Mouse (Mus musculus) neural tube, embryonic 12.5 days (tissue): Measurements from ENCODE around the gene Mllt1. TPM values are rescaled to one million over a fixed set of nuclear protein-coding genes. Genes with fewer than 3 reads are reported as not detected.

Experiments used
- ATAC-seq: fragments of 200-750 bp; cut with Nextera tagmentation; 2 replicates; pipeline ENCODE4 v1.8.0; 2017; ENCODE audit warnings: low read depth, mild to moderate bottlenecking, moderate TSS enrichment, moderate library complexity; ENCODE audit not compliant: low FRiP score
- H3K27ac ChIP-seq: fragments of 300-500 bp; sonication (generic); 2 replicates; pipeline ENCODE4 v1.5.1; 2016
- H3K27me3 ChIP-seq: fragments of 300-500 bp; sonication (generic); replicated peaks from 2 replicates; pipeline ENCODE4 v1.6.1; 2016; ENCODE audit warnings: mild to moderate bottlenecking
- H3K36me3 ChIP-seq: fragments of 300-500 bp; sonication (generic); 2 replicates; pipeline ENCODE4 v1.6.1; 2016; ENCODE audit warnings: mild to moderate bottlenecking
- H3K4me1 ChIP-seq: fragments of 300-500 bp; sonication (generic); 2 replicates; pipeline ENCODE4 v1.6.1; 2016
- H3K4me2 ChIP-seq: fragments of 300-500 bp; sonication (generic); replicated peaks from 2 replicates; pipeline ENCODE4 v1.6.1; 2016; ENCODE audit warnings: mild to moderate bottlenecking
- H3K4me3 ChIP-seq: fragments of 300-500 bp; sonication (generic); 2 replicates; pipeline ENCODE4 v1.5.1; 2016
- H3K9ac ChIP-seq: fragments of 300-500 bp; sonication (generic); 2 replicates; pipeline ENCODE4 v1.6.1; 2016; ENCODE audit warnings: mild to moderate bottlenecking
- H3K9me3 ChIP-seq: fragments of 300-500 bp; sonication (generic); 2 replicates; pipeline ENCODE4 v1.6.1; 2016; ENCODE audit warnings: mild to moderate bottlenecking
- WGBS: fragments of 180-500 bp; shearing (Covaris S2); methylation state at CpG from one replicate; pipeline ENCODE4 v1.1.7; 2016; 5-methylcytosine and 5-hydroxymethylcytosine counted together
- polyA plus RNA-seq: library from polyadenylated mRNA; unstranded; fragments of >200 nt; fragmentation: Nextera tagmentation; extraction: Ambion mirVana; gene quantifications from 2 replicates; pipeline ENCODE4 v1.2.1, GENCODE M21; 2016

The Mllt1 gene
- polyA plus RNA-seq, 1 experiment from 2014 or later, result 86.1 TPM

DNA sequence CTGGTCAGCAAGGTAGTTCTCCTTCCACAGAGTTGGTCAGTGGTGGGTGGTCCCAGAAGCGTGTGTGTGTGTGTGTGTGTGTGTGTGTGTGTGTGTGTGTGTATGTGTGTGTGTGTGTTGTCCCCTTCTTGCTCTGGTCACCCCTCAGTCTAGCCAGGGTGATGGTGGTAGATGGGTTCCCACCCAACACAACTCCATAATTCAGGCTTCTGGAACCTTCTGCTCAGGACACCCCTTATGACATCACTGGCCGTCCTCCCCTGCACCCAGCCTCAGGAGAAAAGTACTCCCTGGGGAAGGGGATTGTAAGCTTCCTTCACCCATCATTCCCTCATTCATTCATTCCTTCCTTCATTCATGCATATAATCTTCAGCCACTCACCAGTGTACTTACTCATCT, 61.0 kb downstream of the Mllt1 start, which contains the start of gene Acsbg2:
Acsbg2 (minus strand) TSS at position 211 of the 400 bp plus-strand sequence.
- Histone ChIP-seq H3K27ac (no peak within 1 kb of the TSS), H3K4me2 (no peak within 1 kb of the TSS), H3K9ac (no peak within 1 kb of the TSS), H3K4me1 (no peaks in the 10 kb centered on the region), H3K36me3 (no peaks in the 10 kb centered on the region), H3K4me3 (no peak within 1 kb of the TSS), H3K9me3 (no peaks in the 10 kb centered on the region), H3K27me3 (no peaks in the 10 kb centered on the region)
- no peak for ATAC-seq
- WGBS, result 100% methylated on average over 2 of the region's 2 CpGs

DNA sequence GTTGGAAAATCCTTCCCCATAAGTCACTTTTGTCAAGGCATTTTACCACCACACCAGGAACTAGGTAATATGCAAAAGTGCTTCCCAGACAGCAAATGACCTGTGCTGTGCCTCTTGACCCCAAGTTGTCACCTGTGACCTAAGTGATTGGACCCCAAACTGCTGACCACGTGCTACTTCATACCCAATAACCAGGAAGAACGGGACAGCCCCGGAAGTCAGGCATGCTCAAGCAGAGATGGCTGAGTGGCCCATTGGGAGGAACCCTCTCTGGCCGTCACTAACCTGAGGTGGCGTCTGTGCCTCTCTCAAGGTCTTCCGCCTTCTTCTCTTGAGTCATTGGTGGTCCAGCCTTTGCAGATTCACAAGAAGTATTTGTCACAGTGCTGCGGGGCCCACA, 62.7 kb downstream of the Mllt1 start:
- ATAC-seq, result no peak
- Histone ChIP-seq H3K27me3 (no peaks in the 10 kb centered on the region), H3K27ac (no peak overlapping the region), H3K4me1 (no peaks in the 10 kb centered on the region), H3K4me3 (no peak overlapping the region), H3K4me2 (no peak overlapping the region), H3K36me3 (no peaks in the 10 kb centered on the region), H3K9me3 (no peaks in the 10 kb centered on the region), H3K9ac (no peak overlapping the region)
- 80% methylated on average over 7 of the region's 7 CpGs for whole genome bisulfite sequencing

DNA sequence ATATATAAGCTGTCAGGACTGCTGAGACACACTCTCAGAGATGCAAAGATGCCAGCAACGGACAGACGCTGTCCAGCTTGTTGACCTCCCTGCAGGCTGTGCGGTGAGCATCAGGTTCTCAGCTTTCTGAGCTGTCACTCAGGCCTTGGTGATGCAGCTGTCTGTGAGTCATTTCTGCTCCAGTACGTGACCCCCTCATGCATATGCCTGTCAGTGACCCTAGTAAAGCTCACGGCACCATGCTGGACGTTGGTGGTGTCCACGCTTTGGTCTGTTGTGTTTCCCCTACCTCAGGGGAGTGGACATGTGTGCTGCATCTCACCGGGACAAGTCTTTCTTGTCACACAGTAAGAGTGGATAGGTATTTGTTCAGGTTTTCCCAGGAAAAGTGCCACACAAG, 63.4 kb downstream of the Mllt1 start:
- Histone ChIP-seq H3K4me3 (no peak overlapping the region), H3K36me3 (no peaks in the 10 kb centered on the region), H3K4me1 (no peaks in the 10 kb centered on the region), H3K27ac (no peak overlapping the region), H3K4me2 (no peak overlapping the region), H3K27me3 (no peaks in the 10 kb centered on the region), H3K9me3 (0 out of 2 replicates have a peak, but pooled peaks cover 7% of the 10 kb centered on the region), H3K9ac (no peak overlapping the region)
- 85% methylated on average over 8 of the region's 8 CpGs for WGBS
- no peak for ATAC-seq

DNA sequence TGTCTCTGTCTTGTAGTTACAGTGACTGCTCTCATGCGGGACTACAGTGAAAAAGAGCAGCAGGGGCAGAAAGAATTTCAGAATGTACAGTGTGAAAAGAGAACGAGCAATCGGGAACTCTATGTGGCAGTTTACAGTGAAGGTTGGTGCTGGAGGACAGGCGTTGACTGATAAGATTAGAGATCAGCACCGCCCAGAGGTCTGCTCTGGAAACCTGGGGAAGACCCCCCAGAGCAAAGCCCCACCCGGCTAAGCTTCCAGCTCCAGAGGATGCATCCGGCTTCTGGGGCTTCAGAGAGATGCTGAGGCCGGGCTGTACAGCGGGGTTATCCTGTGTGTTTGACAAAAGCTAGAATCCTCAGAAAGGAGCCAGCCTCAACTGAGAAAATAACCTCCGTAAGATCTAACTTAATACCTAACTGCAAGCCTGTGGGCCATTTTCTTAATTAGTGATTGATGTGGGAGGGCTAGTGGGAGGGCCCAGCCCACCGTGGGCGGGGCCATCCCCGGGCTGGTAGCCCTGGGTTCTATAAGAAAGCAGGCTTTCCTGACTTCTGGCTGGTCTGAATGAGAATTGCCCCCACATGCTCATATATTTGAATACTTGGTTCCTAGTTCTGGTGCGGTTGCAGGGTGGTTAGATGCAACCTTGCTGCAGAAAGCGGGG, 64.8 kb downstream of the Mllt1 start:
- Histone ChIP-seq H3K4me3 (no peak overlapping the region), H3K27me3 (no peaks in the 10 kb centered on the region), H3K36me3 (no peaks in the 10 kb centered on the region), H3K27ac (no peak overlapping the region), H3K9me3 (0 out of 2 replicates have a peak, but pooled peaks cover 9% of the 10 kb centered on the region), H3K9ac (no peak overlapping the region), H3K4me2 (no peak overlapping the region), H3K4me1 (no peaks in the 10 kb centered on the region)
- no peak for ATAC-seq
- WGBS, result 72% methylated on average over 15 of the region's 15 CpGs

DNA sequence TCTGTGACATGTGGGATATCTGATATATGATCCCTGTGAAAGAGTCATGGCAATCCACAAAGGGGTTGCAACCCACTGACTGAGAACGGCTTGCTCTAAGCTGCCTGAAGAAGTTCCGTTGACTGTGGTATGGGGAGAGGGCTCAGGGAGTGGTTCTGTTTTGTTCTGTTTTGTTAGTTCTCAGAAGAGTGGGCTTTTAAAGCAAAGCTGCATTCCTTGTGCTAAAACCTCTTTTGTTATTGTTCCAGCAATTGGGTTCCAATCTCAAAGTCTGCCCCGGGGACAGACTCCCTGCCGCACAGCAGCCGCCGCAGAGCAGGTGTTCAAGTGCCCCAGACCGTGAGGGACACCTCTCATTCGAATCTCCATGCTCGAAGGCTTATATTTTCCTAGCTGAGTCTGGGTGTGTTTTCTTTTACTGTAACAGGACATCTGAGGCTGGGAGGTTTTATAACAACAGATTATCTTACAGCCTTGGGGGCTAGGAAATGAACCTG, 65.7 kb downstream of the Mllt1 start:
- Histone ChIP-seq H3K9ac (no peak overlapping the region), H3K4me1 (no peaks in the 10 kb centered on the region), H3K36me3 (no peaks in the 10 kb centered on the region), H3K27ac (no peak overlapping the region), H3K9me3 (0 out of 2 replicates have a peak, but pooled peaks cover 9% of the 10 kb centered on the region), H3K27me3 (no peaks in the 10 kb centered on the region), H3K4me3 (no peak overlapping the region), H3K4me2 (no peak overlapping the region)
- ATAC-seq, result no peak
- 69% methylated on average over 9 of the region's 9 CpGs for WGBS

DNA sequence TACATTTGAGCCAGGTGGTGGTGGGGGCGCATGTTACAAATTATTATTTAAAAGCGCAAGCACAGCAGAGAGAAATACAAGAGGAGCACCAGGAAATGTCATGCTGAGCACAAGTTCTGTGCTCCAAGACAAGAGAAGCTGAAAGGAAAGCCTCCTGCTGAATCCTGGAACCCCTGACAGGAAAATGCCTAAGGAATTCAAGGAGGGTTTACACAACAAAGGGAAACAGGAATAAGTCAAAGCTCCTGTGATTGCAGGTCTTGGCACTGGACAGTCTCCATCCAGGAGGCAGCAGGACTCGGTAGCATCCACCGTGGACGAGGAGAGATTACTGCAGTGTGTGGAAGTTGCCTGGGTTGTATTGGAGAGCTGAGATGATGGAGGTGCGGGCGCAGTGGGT, 69.1 kb downstream of the Mllt1 start:
- H3K4me2 ChIP-seq, result no peak overlapping the region
- H3K4me1 ChIP-seq, result no peaks in the 10 kb centered on the region
- no peak overlapping the region for H3K4me3 ChIP-seq
- no peak for ATAC-seq
- no peaks in the 10 kb centered on the region for H3K27me3 ChIP-seq
- H3K9ac ChIP-seq, result no peak overlapping the region
- no peak overlapping the region for H3K27ac ChIP-seq
- no peaks in the 10 kb centered on the region for H3K36me3 ChIP-seq
- 0 out of 2 replicates have a peak, but pooled peaks cover 9% of the 10 kb centered on the region for H3K9me3 ChIP-seq
- 78% methylated on average over 7 of the region's 7 CpGs for WGBS

DNA sequence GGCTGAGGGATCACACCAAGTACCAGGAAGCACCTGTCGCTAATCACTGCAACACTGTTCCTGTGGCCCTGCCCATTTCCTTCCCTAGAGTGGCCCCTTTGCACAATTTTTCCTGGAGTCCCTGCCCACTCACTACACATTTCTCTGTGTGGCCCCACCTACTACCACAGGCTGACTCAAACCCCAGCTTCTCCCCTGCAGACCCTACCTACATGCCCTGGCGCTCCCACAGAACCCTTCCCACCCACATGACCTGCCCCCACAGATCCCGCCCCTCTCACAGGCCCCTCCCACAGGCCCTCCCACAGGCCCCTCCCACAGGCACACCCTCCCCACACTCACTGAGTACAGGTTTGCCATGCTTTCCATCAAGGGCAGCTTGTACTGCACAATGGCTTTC, 74.0 kb downstream of the Mllt1 start:
- no peak for ATAC-seq
- Histone ChIP-seq H3K9ac (no peak overlapping the region), H3K27me3 (no peaks in the 10 kb centered on the region), H3K4me3 (no peak overlapping the region), H3K4me2 (no peak overlapping the region), H3K4me1 (no peaks in the 10 kb centered on the region), H3K36me3 (no peaks in the 10 kb centered on the region), H3K9me3 (no peaks in the 10 kb centered on the region), H3K27ac (no peak overlapping the region)
- WGBS, result 70% methylated on average over 3 of the region's 3 CpGs

DNA sequence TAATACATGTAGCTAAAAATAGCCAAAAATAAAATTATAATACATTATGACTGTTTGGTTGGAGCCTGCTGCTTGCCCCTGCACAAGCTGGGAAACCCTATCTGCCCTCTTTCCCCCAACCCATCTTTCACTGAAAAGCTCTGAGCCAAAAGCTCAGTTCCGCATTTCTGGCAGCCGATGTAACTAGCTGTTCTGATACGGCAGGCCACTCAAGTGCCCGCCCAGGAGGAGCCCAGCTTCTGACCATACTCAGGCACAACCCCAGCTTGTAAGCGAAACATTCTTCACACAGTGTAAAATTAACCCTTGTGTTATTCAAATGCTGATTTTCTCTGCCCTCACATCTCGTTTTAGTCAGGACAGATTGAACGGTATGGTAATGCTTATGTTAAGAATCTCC, 76.3 kb downstream of the Mllt1 start:
- H3K36me3 ChIP-seq, result no peaks in the 10 kb centered on the region
- WGBS, result 65% methylated on average over 7 of the region's 7 CpGs
- ATAC-seq, result no peak
- H3K27me3 ChIP-seq, result no peaks in the 10 kb centered on the region
- no peak overlapping the region for H3K4me2 ChIP-seq
- no peak overlapping the region for H3K27ac ChIP-seq
- H3K4me3 ChIP-seq, result no peak overlapping the region
- no peak overlapping the region for H3K9ac ChIP-seq
- H3K9me3 ChIP-seq, result no peaks in the 10 kb centered on the region
- no peaks in the 10 kb centered on the region for H3K4me1 ChIP-seq

DNA sequence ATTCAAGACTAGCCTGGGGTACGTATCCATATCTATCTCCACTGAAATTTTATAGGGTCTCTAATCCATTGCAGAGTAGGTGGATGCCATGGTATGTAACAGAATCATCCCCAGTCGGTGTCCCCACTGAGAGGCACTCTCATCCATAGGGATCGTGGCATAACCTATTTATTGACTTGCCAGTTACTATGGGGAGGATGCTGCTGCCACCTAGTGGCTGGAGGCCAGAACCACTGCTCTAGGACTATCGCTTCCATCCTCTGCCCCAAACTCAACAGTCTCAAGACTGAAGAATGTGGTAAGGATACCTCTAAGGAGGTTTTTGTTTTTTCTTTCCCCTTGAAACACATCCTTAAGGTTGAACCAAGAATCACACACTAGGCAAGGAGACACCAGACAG, 77.0 kb downstream of the Mllt1 start:
- Histone ChIP-seq H3K4me2 (no peak overlapping the region), H3K4me1 (no peaks in the 10 kb centered on the region), H3K27me3 (no peaks in the 10 kb centered on the region), H3K4me3 (no peak overlapping the region), H3K9me3 (no peaks in the 10 kb centered on the region), H3K36me3 (no peaks in the 10 kb centered on the region), H3K9ac (no peak overlapping the region), H3K27ac (no peak overlapping the region)
- 52% methylated on average over 4 of the region's 4 CpGs for WGBS
- no peak for ATAC-seq

DNA sequence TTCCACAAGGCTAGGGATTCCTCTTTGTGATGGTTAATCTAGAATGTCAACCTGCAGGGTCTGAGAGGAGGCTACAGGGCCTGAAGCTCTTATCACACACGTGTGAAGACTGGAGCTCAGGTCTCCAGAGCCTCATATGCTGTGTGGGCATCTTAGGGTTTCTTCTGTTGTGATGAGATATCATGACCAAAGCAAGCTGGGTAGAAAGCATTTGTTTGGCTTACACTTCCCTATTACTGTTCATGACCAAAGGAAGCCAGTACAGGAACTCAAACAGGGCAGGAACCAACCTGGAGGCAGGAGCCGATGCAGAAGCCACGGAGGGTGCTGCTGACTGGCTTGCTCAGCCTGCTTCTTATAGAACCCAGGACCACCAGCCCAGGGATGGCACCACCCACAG, 79.8 kb downstream of the Mllt1 start:
- no peak overlapping the region for H3K4me3 ChIP-seq
- WGBS, result 74% methylated on average over 3 of the region's 3 CpGs

DNA sequence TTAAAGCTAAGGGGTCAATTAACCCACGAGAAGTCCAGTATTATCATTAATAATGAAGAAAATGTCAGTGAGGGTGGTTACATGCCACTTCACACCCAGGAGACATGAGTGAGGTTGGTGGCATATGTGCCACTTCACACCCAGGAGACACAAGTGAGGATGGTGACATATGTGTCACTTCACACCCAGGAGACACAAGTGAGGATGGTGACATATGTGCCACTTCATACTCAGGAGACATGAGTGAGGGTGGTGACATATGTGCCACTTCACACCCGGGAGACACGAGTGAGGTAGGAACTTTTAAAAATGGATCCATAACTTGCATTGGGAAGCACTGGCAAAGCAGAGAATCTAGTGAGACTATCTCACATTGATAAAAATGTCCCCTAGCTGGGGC, 84.0 kb downstream of the Mllt1 start:
- ATAC-seq, result no peak
- 82% methylated on average over 3 of the region's 3 CpGs for WGBS
- H3K27me3 ChIP-seq, result no peaks in the 10 kb centered on the region

More for the DNA sequence above, 79.8 kb downstream of the Mllt1 start:
- no peak overlapping the region for H3K27ac ChIP-seq
- H3K36me3 ChIP-seq, result no peaks in the 10 kb centered on the region
- H3K9me3 ChIP-seq, result no peaks in the 10 kb centered on the region
- no peaks in the 10 kb centered on the region for H3K4me1 ChIP-seq
- no peak overlapping the region for H3K4me2 ChIP-seq
- no peak overlapping the region for H3K9ac ChIP-seq
- ATAC-seq, result no peak
- no peaks in the 10 kb centered on the region for H3K27me3 ChIP-seq

DNA sequence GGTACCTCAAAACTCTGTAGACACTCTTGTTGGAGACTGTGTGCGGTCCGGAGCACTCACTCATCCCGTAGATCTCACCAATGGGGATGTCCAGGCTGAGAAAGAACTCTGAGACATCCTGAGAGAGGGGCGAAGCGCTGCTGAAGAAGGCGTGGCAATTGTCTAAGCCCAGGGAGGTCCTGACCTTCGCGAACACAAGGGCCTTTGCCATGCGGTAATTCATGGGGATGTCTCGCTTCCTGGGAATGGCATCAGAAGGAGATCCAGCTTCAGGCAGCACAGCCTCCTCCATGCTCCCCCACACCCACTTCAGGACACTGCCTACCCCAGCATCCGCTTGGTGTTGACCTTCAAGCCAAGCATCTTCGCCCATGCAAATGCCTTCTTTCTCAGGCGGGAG, 85.5 kb downstream of the Mllt1 start:
- WGBS, result 85% methylated on average over 13 of the region's 13 CpGs
- H3K36me3 ChIP-seq, result no peaks in the 10 kb centered on the region
- no peaks in the 10 kb centered on the region for H3K9me3 ChIP-seq
- no peak overlapping the region for H3K4me3 ChIP-seq
- H3K27me3 ChIP-seq, result no peaks in the 10 kb centered on the region
- no peak overlapping the region for H3K27ac ChIP-seq
- no peak overlapping the region for H3K4me2 ChIP-seq
- no peaks in the 10 kb centered on the region for H3K4me1 ChIP-seq
- ATAC-seq, result no peak
- H3K9ac ChIP-seq, result no peak overlapping the region

More for the DNA sequence above, 84.0 kb downstream of the Mllt1 start:
- Histone ChIP-seq H3K9ac (no peak overlapping the region), H3K4me2 (no peak overlapping the region), H3K4me3 (no peak overlapping the region), H3K36me3 (no peaks in the 10 kb centered on the region), H3K27ac (no peak overlapping the region), H3K9me3 (no peaks in the 10 kb centered on the region), H3K4me1 (no peaks in the 10 kb centered on the region)

DNA sequence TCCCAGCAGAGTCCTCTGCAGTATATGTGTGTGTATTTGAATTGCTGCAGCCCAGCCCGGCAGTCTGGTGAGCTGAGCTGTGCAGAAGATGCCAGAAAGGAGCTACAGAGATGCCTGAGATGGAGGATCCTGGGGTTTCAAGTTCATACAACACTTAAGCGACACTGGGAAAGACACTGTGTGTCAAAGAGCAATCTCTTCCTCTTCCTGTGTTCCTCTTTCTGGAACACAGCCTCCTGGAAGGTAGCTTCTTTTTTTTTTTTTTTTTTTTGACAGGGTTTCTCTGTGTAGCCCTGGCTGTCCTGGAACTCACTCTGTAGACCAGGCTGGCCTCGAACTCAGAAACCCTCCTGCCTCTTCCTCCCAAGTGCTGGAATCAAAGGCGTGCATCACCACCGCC, 86.4 kb downstream of the Mllt1 start:
- 87% methylated on average over 5 of the region's 5 CpGs for WGBS
- Histone ChIP-seq H3K4me3 (no peak overlapping the region), H3K9me3 (no peaks in the 10 kb centered on the region), H3K27ac (no peak overlapping the region), H3K9ac (no peak overlapping the region), H3K4me1 (no peaks in the 10 kb centered on the region), H3K27me3 (no peaks in the 10 kb centered on the region), H3K36me3 (no peaks in the 10 kb centered on the region), H3K4me2 (no peak overlapping the region)
- no peak for ATAC-seq
